Mouse (Mus musculus) CH12F3 (cell line): Measurements from ENCODE around the gene Mettl3.

ENCODE experiments used
- in situ Hi-C: fragments of 300-500 bp; cut with MboI; formaldehyde crosslinking; loops from 2 replicates; pipeline ENCODE4 v1.14.3; 2020; ENCODE audit warnings: low sequenced_read_pairs

Gene Mettl3

GRCm38 (mm10) chr14:52295558-52296264, 9.2 kb downstream of the Mettl3 start:
- in situ Hi-C loops: no loop called here

- in situ Hi-C loops: no loop called here
These were observed 20.7 kb downstream of the Mettl3 start for GRCm38 (mm10) chr14:52284191-52284590.

- in situ Hi-C loops: no loop called here
These were observed 21.3 kb downstream of the Mettl3 start for GRCm38 (mm10) chr14:52283629-52284028.

GRCm38 (mm10) chr14:52279747-52280120, 25.2 kb downstream of the Mettl3 start:
- in situ Hi-C loops: no loop called here

- in situ Hi-C loops: no loop called here
These were observed 25.8 kb downstream of the Mettl3 start, which contains the start of the genes Tox4 and Rab2b for GRCm38 (mm10) chr14:52278932-52279746. Tox4 (plus strand) TSS chr14:52279146. Rab2b (minus strand) TSS chr14:52279545.

- in situ Hi-C loops: no loop called here
These were observed 27.7 kb downstream of the Mettl3 start for GRCm38 (mm10) chr14:52277210-52277609.

- in situ Hi-C loops: no loop called here
These were observed 32.1 kb downstream of the Mettl3 start for GRCm38 (mm10) chr14:52272781-52273180.

GRCm38 (mm10) chr14:52257484-52258213, 47.3 kb downstream of the Mettl3 start, which contains the start of gene Chd8:
Chd8 (minus strand) TSS chr14:52257780.
- in situ Hi-C loops: no loop called here

GRCm38 (mm10) chr14:52256311-52257175, 48.4 kb downstream of the Mettl3 start:
- in situ Hi-C loops: no loop called here

- in situ Hi-C loops: no loop called here
These were observed 58.8 kb downstream of the Mettl3 start for GRCm38 (mm10) chr14:52246129-52246528.
